Mouse (Mus musculus): ENCODE data around the gene Eid1.

- TF ChIP-seq CTCF (IDR thresholded peaks at IDR 0.05; ENCODE audit: low read depth, low read length) (no peak), POLR2A (IDR thresholded peaks at IDR 0.05; ENCODE audit: borderline replicate concordance, low read depth, low read length) (no peak)
Measured at GRCm38 (mm10) chr2:125666668-125667067, 6.2 kb upstream of the Eid1 start.

Measured in bone marrow macrophage, adult 2 months (primary cell).